Mouse (Mus musculus): ENCODE measurements at regions not wholly inside any gene's neighbourhood (a gene's known extent, or its start where the extent isn't known, plus 50 kb on each side); places are given as distances from the start of the nearest gene placed in this dataset.

GRCm38 (mm10) chr1:185120416-185120815 is 83.5 kb upstream of the Rab3gap2 start:
- Histone ChIP-seq H3K27me3 (ENCODE audit: insufficient read depth, low read length) (no peaks in the 10 kb centered on the region), H3K9me3 (ENCODE audit: low read length) (no peaks in the 10 kb centered on the region), H3K4me3 (replicated peaks; ENCODE audit: low read length) (no peak overlapping the region), H3K36me3 (ENCODE audit: insufficient read depth, low read length) (no peaks in the 10 kb centered on the region), H3K4me1 (replicated peaks; ENCODE audit: low read depth, low read length) (no peaks in the 10 kb centered on the region)
- TF ChIP-seq POU5F1 (IDR thresholded peaks at IDR 0.05; ENCODE audit: borderline replicate concordance, low read length), result no peak
- TF ChIP-seq NANOG (IDR thresholded peaks at IDR 0.05; ENCODE audit: borderline replicate concordance, low read length), result no peak
- TF ChIP-seq CTCF (conservative IDR thresholded peaks at IDR 0.05; ENCODE audit: low read length), result no peak

GRCm38 (mm10) chr1:185117711-185118110 is 86.2 kb upstream of the Rab3gap2 start:
- Histone ChIP-seq H3K36me3 (ENCODE audit: insufficient read depth, low read length) (no peaks in the 10 kb centered on the region), H3K4me1 (replicated peaks; ENCODE audit: low read depth, low read length) (no peaks in the 10 kb centered on the region), H3K9me3 (ENCODE audit: low read length) (no peaks in the 10 kb centered on the region), H3K27me3 (ENCODE audit: insufficient read depth, low read length) (no peaks in the 10 kb centered on the region), H3K4me3 (replicated peaks; ENCODE audit: low read length) (no peak overlapping the region)
- TF ChIP-seq NANOG (IDR thresholded peaks at IDR 0.05; ENCODE audit: borderline replicate concordance, low read length) (no peak), CTCF (conservative IDR thresholded peaks at IDR 0.05; ENCODE audit: low read length) (no peak), POU5F1 (IDR thresholded peaks at IDR 0.05; ENCODE audit: borderline replicate concordance, low read length) (no peak)

GRCm38 (mm10) chr1:185113687-185114086 is 90.2 kb upstream of the Rab3gap2 start:
- no peak overlapping the region for H3K4me3 ChIP-seq (replicated peaks; ENCODE audit: low read length)
- no peaks in the 10 kb centered on the region for H3K4me1 ChIP-seq (replicated peaks; ENCODE audit: low read depth, low read length)
- TF ChIP-seq NANOG (IDR thresholded peaks at IDR 0.05; ENCODE audit: borderline replicate concordance, low read length) (no peak), POU5F1 (IDR thresholded peaks at IDR 0.05; ENCODE audit: borderline replicate concordance, low read length) (no peak), CTCF (conservative IDR thresholded peaks at IDR 0.05; ENCODE audit: low read length) (no peak)
- no peaks in the 10 kb centered on the region for H3K36me3 ChIP-seq (ENCODE audit: insufficient read depth, low read length)
- H3K27me3 ChIP-seq (ENCODE audit: insufficient read depth, low read length), result peaks cover 9% of the 10 kb centered on the region; the same call in 1 of the 2 replicates
- no peaks in the 10 kb centered on the region for H3K9me3 ChIP-seq (ENCODE audit: low read length)

GRCm38 (mm10) chr1:185112017-185112399 is 91.9 kb upstream of the Rab3gap2 start:
- peaks cover 9% of the 10 kb centered on the region; the same call in 1 of the 2 replicates for H3K27me3 ChIP-seq (ENCODE audit: insufficient read depth, low read length)
- H3K4me1 ChIP-seq (replicated peaks; ENCODE audit: low read depth, low read length), result 0 out of 2 replicates have a peak, but pooled peaks cover under 1% of the 10 kb centered on the region
- H3K4me3 ChIP-seq (replicated peaks; ENCODE audit: low read length), result no peak overlapping the region
- H3K9me3 ChIP-seq (ENCODE audit: low read length), result no peaks in the 10 kb centered on the region
- no peaks in the 10 kb centered on the region for H3K36me3 ChIP-seq (ENCODE audit: insufficient read depth, low read length)
- no peak for TF ChIP-seq POU5F1 (IDR thresholded peaks at IDR 0.05; ENCODE audit: borderline replicate concordance, low read length)
- TF ChIP-seq NANOG (IDR thresholded peaks at IDR 0.05; ENCODE audit: borderline replicate concordance, low read length), result no peak

- Histone ChIP-seq H3K27me3 (ENCODE audit: insufficient read depth, low read length) (peaks cover 9% of the 10 kb centered on the region; the same call in 1 of the 2 replicates), H3K4me1 (replicated peaks; ENCODE audit: low read depth, low read length) (peaks cover 4% of the 10 kb centered on the region; the same call in 1 of the 2 replicates), H3K9me3 (ENCODE audit: low read length) (no peaks in the 10 kb centered on the region), H3K4me3 (replicated peaks; ENCODE audit: low read length) (no peak overlapping the region), H3K36me3 (ENCODE audit: insufficient read depth, low read length) (no peaks in the 10 kb centered on the region)
- TF ChIP-seq NANOG (IDR thresholded peaks at IDR 0.05; ENCODE audit: borderline replicate concordance, low read length) (no peak), POU5F1 (IDR thresholded peaks at IDR 0.05; ENCODE audit: borderline replicate concordance, low read length) (no peak), CTCF (conservative IDR thresholded peaks at IDR 0.05; ENCODE audit: low read length) (no peak)
These were observed 92.4 kb upstream of the Rab3gap2 start for GRCm38 (mm10) chr1:185111347-185112016.

GRCm38 (mm10) chr1:185104945-185105884 is 98.7 kb upstream of the Rab3gap2 start:
- H3K36me3 ChIP-seq (ENCODE audit: insufficient read depth, low read length), result no peaks in the 10 kb centered on the region
- no peaks in the 10 kb centered on the region; the same call in 1 of the 2 replicates for H3K27me3 ChIP-seq (ENCODE audit: insufficient read depth, low read length)
- peaks cover 27% of the 10 kb centered on the region for H3K4me1 ChIP-seq (replicated peaks; ENCODE audit: low read depth, low read length)
- H3K9me3 ChIP-seq (ENCODE audit: low read length), result peaks cover 19% of the 10 kb centered on the region
- TF ChIP-seq NANOG (IDR thresholded peaks at IDR 0.05; ENCODE audit: borderline replicate concordance, low read length) (peak; percentile 65), POU5F1 (IDR thresholded peaks at IDR 0.05; ENCODE audit: borderline replicate concordance, low read length) (peak; percentile 33; the same call in 1 of the 2 replicates), CTCF (conservative IDR thresholded peaks at IDR 0.05; ENCODE audit: low read length) (no peak)
- peak overlapping the region; percentile 50 for H3K4me3 ChIP-seq (replicated peaks; ENCODE audit: low read length)

- Histone ChIP-seq H3K4me1 (replicated peaks; ENCODE audit: low read depth, low read length) (peaks cover 37% of the 10 kb centered on the region), H3K9me3 (ENCODE audit: low read length) (peaks cover 19% of the 10 kb centered on the region), H3K36me3 (ENCODE audit: insufficient read depth, low read length) (no peaks in the 10 kb centered on the region), H3K27me3 (ENCODE audit: insufficient read depth, low read length) (no peaks in the 10 kb centered on the region), H3K4me3 (replicated peaks; ENCODE audit: low read length) (no peak overlapping the region)
- no peak for TF ChIP-seq NANOG (IDR thresholded peaks at IDR 0.05; ENCODE audit: borderline replicate concordance, low read length)
- TF ChIP-seq POU5F1 (IDR thresholded peaks at IDR 0.05; ENCODE audit: borderline replicate concordance, low read length), result no peak
- TF ChIP-seq CTCF (conservative IDR thresholded peaks at IDR 0.05; ENCODE audit: low read length), result no peak
These were observed 100.1 kb upstream of the Rab3gap2 start for GRCm38 (mm10) chr1:185103803-185104202.
